Mouse (Mus musculus): ENCODE data around the gene Usp48.

DNA sequence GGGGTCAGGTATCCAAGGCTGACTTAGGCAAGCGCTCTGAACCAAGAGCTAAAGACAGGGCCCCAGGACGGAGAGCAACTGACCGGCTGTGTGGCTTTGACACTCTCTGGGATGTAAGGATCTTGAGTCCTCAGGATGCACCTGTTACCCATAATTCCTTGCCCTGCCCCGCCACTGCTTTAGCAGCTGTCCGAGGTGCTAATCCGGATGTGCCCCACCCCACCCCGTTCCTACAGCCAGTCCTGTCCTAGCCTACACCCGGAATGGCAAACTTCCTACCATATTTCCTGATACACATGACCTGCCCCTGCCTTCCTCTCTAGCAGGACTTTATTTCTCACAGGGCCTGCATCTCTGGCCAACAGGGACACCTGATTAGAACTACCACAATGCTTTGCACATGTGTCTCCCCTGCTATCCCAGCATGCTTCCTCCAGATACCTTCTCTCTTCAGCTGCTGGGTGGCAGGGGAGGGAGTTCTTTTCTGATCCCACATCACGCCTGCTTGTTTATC, 91.3 kb downstream of the Usp48 start:
- TF ChIP-seq CTCF (IDR thresholded peaks at IDR 0.05; ENCODE audit: insufficient read depth, low read length), result no peak
- TF ChIP-seq POLR2A (IDR thresholded peaks at IDR 0.05; ENCODE audit: borderline replicate concordance, extremely low read depth, low read depth, low read length), result no peak

All from lung, adult 2 months (tissue).